Mouse (Mus musculus): ENCODE results near the gene Hoxd12. TPM values are rescaled to one million over a fixed set of nuclear protein-coding genes. Genes with fewer than 3 reads are reported as not detected.

The Hoxd12 gene
- polyA plus RNA-seq, 2 experiments: 0.10 TPM; not detected in 1

GRCm38 (mm10) chr2:74699664-74700545, 25.1 kb downstream of the Hoxd12 start:
- H3K27ac ChIP-seq: no peak overlapping the region
- H3K9me3 ChIP-seq (ENCODE audit: control insufficient read depth, low read length): no peaks in the 10 kb centered on the region
- TF ChIP-seq CTCF (IDR thresholded peaks at IDR 0.05; ENCODE audit: low read depth) (no peak), EP300 (IDR thresholded peaks at IDR 0.05; ENCODE audit: low read depth) (no peak)
- H3K9ac ChIP-seq (replicated peaks): no peak overlapping the region
- H3K4me1 ChIP-seq (replicated peaks; ENCODE audit: control insufficient read depth in 2 of 2, insufficient read depth in 2 of 2, low read length in 1 of 2): no peaks in the 10 kb centered on the region
- DNase-seq (ENCODE audit: low read depth in 3 of 3, low spot score in 3 of 3): no peak
- H3K4me2 ChIP-seq (ENCODE audit: low read depth): no peak overlapping the region
- H3K36me3 ChIP-seq (replicated peaks; ENCODE audit: control insufficient read depth, insufficient read depth, low read depth): no peaks in the 10 kb centered on the region
- peaks cover 99% of the 10 kb centered on the region for H3K27me3 ChIP-seq (ENCODE audit: control insufficient read depth, insufficient read depth, low read length)
- 11% methylated on average over 23 of the region's 23 CpGs for WGBS (ENCODE audit: insufficient replicate concordance)
- H3K4me3 ChIP-seq (ENCODE audit: insufficient read depth in 1 of 2, low read depth in 2 of 2, low read length in 2 of 2): no peak overlapping the region
- no peak for ATAC-seq (ENCODE audit: insufficient read depth)

- Histone ChIP-seq H3K4me2 (ENCODE audit: low read depth) (no peak overlapping the region), H3K9ac (replicated peaks) (no peak overlapping the region), H3K4me1 (replicated peaks; ENCODE audit: control insufficient read depth in 2 of 2, insufficient read depth in 2 of 2, low read length in 1 of 2) (no peaks in the 10 kb centered on the region), H3K27me3 (ENCODE audit: control insufficient read depth, insufficient read depth, low read length) (peaks cover 99% of the 10 kb centered on the region), H3K9me3 (ENCODE audit: control insufficient read depth, low read length) (no peaks in the 10 kb centered on the region), H3K27ac (no peak overlapping the region), H3K36me3 (replicated peaks; ENCODE audit: control insufficient read depth, insufficient read depth, low read depth) (no peaks in the 10 kb centered on the region), H3K4me3 (ENCODE audit: insufficient read depth in 1 of 2, low read depth in 2 of 2, low read length in 2 of 2) (no peak overlapping the region)
- no peak for ATAC-seq (ENCODE audit: insufficient read depth)
- DNase-seq (ENCODE audit: low read depth in 3 of 3, low spot score in 3 of 3): no peak
- TF ChIP-seq EP300 (IDR thresholded peaks at IDR 0.05; ENCODE audit: low read depth) (no peak), CTCF (IDR thresholded peaks at IDR 0.05; ENCODE audit: low read depth) (no peak)
- WGBS (ENCODE audit: insufficient replicate concordance): 11% methylated on average over 22 of the region's 22 CpGs
Observed at GRCm38 (mm10) chr2:74700546-74701112, 25.8 kb downstream of the Hoxd12 start.

GRCm38 (mm10) chr2:74701949-74702819, 27.4 kb downstream of the Hoxd12 start:
- no peak overlapping the region for H3K4me2 ChIP-seq (ENCODE audit: low read depth)
- DNase-seq (ENCODE audit: low read depth in 3 of 3, low spot score in 3 of 3): peak in 2 of 3 experiments; percentile 14 to 20
- no peak overlapping the region for H3K9ac ChIP-seq (replicated peaks)
- TF ChIP-seq CTCF (IDR thresholded peaks at IDR 0.05; ENCODE audit: low read depth): peak; percentile 82
- no peak for TF ChIP-seq EP300 (IDR thresholded peaks at IDR 0.05; ENCODE audit: low read depth)
- no peaks in the 10 kb centered on the region for H3K36me3 ChIP-seq (replicated peaks; ENCODE audit: control insufficient read depth, insufficient read depth, low read depth)
- H3K9me3 ChIP-seq (ENCODE audit: control insufficient read depth, low read length): no peaks in the 10 kb centered on the region
- no peaks in the 10 kb centered on the region for H3K4me1 ChIP-seq (replicated peaks; ENCODE audit: control insufficient read depth in 2 of 2, insufficient read depth in 2 of 2, low read length in 1 of 2)
- no peak overlapping the region for H3K4me3 ChIP-seq (ENCODE audit: insufficient read depth in 1 of 2, low read depth in 2 of 2, low read length in 2 of 2)
- H3K27ac ChIP-seq: no peak overlapping the region
- no peak for ATAC-seq (ENCODE audit: insufficient read depth)
- peaks cover 98% of the 10 kb centered on the region for H3K27me3 ChIP-seq (ENCODE audit: control insufficient read depth, insufficient read depth, low read length)
- 16% methylated on average over 17 of the region's 17 CpGs for WGBS (ENCODE audit: insufficient replicate concordance)

- H3K9ac ChIP-seq (replicated peaks): no peak overlapping the region
- no peaks in the 10 kb centered on the region for H3K36me3 ChIP-seq (replicated peaks; ENCODE audit: control insufficient read depth, insufficient read depth, low read depth)
- H3K27ac ChIP-seq: no peak overlapping the region
- no peaks in the 10 kb centered on the region for H3K9me3 ChIP-seq (ENCODE audit: control insufficient read depth, low read length)
- DNase-seq (ENCODE audit: low read depth in 3 of 3, low spot score in 3 of 3) (no peak), ATAC-seq (ENCODE audit: insufficient read depth) (no peak)
- peaks cover 98% of the 10 kb centered on the region for H3K27me3 ChIP-seq (ENCODE audit: control insufficient read depth, insufficient read depth, low read length)
- 27% methylated on average over 6 of the region's 6 CpGs for WGBS (ENCODE audit: insufficient replicate concordance)
- H3K4me3 ChIP-seq (ENCODE audit: insufficient read depth in 1 of 2, low read depth in 2 of 2, low read length in 2 of 2): no peak overlapping the region
- H3K4me2 ChIP-seq (ENCODE audit: low read depth): no peak overlapping the region
- TF ChIP-seq EP300 (IDR thresholded peaks at IDR 0.05; ENCODE audit: low read depth): no peak
- TF ChIP-seq CTCF (IDR thresholded peaks at IDR 0.05; ENCODE audit: low read depth): no peak
- H3K4me1 ChIP-seq (replicated peaks; ENCODE audit: control insufficient read depth in 2 of 2, insufficient read depth in 2 of 2, low read length in 1 of 2): no peaks in the 10 kb centered on the region
Observed at GRCm38 (mm10) chr2:74702820-74703219, 28.0 kb downstream of the Hoxd12 start.
